Mouse (Mus musculus): ENCODE measurements around the gene Mmaa. TPM values are rescaled to one million over a fixed set of nuclear protein-coding genes. Genes with fewer than 3 reads are reported as not detected.

Mmaa gene
- 12.0 and 14.6 TPM in 2 replicates for polyA plus RNA-seq (2012; rRNA removed; ENCODE audit: low replicate concordance)

DNA sequence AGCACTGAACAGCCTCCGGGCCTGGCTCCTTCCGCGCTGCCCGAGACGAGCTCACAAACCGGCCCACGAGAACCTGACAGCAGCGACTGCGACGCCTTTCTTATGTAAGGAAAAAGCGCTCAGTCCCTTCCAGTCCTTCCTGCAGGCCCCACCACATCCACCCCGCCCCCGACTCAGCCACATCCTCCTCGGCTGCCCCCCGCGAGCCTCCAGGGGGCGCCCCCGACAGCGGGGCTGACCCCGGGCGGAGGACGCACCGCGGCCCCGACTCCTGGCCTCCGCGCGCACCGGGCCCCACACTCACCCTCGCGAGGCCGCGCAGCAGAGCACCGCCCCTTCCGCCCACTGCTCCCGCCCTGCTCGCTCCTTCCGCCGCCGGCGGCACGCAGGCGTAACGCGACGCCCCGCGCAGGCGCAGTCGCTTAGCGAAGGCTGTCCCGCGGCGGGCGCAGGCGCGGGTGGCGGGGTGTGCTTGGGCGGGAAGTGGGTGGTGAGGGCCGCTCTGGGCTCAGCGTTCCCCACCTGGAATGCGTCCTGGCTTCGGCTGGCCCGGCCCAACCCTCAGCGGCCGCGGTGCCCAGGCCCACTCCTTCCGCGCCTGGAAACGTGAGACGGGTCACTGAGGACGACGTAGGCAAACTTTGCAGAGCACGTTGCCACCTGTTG is at the start of gene Mmaa:
Gene Mmaa, minus strand, starts transcription at position 328 of the 666 bp plus-strand sequence.

DNA sequence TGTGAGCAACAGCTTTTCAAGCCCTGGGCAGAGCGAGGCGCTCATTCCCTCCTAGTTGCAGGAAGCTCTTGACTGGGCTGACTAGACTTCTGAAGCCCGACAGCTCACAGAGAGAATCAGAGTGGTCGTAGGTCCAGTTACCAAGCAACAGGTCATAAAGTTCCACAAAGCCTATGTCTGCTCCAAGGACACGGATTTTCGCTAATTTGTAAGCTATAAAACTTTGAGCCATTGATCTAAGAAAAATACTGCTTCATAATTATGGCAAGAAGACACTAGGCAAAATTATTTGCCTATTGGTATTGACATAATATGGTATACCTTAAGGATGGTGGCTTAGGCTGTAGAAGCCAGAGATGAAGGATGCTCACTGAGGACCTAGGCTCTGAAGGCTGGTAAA is 46.3 kb downstream of the Mmaa start, which contains the start of gene 1700011L22Rik:
Gene 1700011L22Rik, minus strand, starts transcription at position 101 of the 400 bp plus-strand sequence.

Other genes starting within 250 kb of the Mmaa start
- gene 1700011L22Rik, start 46.4 kb downstream of the Mmaa start, polyA plus RNA-seq (2012; rRNA removed; ENCODE audit: low replicate concordance) = 0.22 TPM in 1 of 2 replicates, not detected in the other
- 37.5 and 65.0 TPM in 2 replicates for gene Smad1, start 104.6 kb upstream of the Mmaa start, polyA plus RNA-seq (2012; rRNA removed; ENCODE audit: low replicate concordance)